Mouse (Mus musculus): ENCODE data around the gene 5530401A14Rik. TPM values are rescaled to one million over a fixed set of nuclear protein-coding genes. Genes with fewer than 3 reads are reported as not detected.

The 5530401A14Rik gene
- polyA plus RNA-seq, 1 experiment from 2014 or later, result not detected

- no peak for ATAC-seq (ENCODE audit: insufficient read depth, low FRiP score)
- H3K9ac ChIP-seq (ENCODE audit: low read length), result no peak overlapping the region
- no peaks in the 10 kb centered on the region for H3K9me3 ChIP-seq (replicated peaks; ENCODE audit: control insufficient read depth, low read length)
- WGBS, result 62% methylated on average over 10 of the region's 10 CpGs
- H3K27me3 ChIP-seq (ENCODE audit: control insufficient read depth, insufficient read depth, low read length), result no peaks in the 10 kb centered on the region; the same call in 1 of the 2 replicates
- no peak overlapping the region for H3K4me2 ChIP-seq (ENCODE audit: low read depth, low read length)
- H3K4me1 ChIP-seq (ENCODE audit: control insufficient read depth, insufficient read depth, low read length), result no peaks in the 10 kb centered on the region
- no peak overlapping the region for H3K4me3 ChIP-seq (replicated peaks; ENCODE audit: low read length)
- no peaks in the 10 kb centered on the region for H3K36me3 ChIP-seq (ENCODE audit: control insufficient read depth, insufficient read depth, low read length)
- H3K27ac ChIP-seq (ENCODE audit: low read length), result no peak overlapping the region
These were observed 5.3 kb downstream of the 5530401A14Rik start for GRCm38 (mm10) chr11:81865661-81866382.

- Histone ChIP-seq H3K36me3 (ENCODE audit: control insufficient read depth, insufficient read depth, low read length) (no peaks in the 10 kb centered on the region), H3K4me2 (ENCODE audit: low read depth, low read length) (no peak overlapping the region), H3K27ac (ENCODE audit: low read length) (no peak overlapping the region), H3K9ac (ENCODE audit: low read length) (no peak overlapping the region), H3K4me3 (replicated peaks; ENCODE audit: low read length) (no peak overlapping the region), H3K9me3 (replicated peaks; ENCODE audit: control insufficient read depth, low read length) (no peaks in the 10 kb centered on the region), H3K4me1 (ENCODE audit: control insufficient read depth, insufficient read depth, low read length) (no peaks in the 10 kb centered on the region), H3K27me3 (ENCODE audit: control insufficient read depth, insufficient read depth, low read length) (no peaks in the 10 kb centered on the region)
- 35% methylated on average over 9 of the region's 9 CpGs for WGBS
- ATAC-seq (ENCODE audit: insufficient read depth, low FRiP score), result no peak
These were observed 11.2 kb downstream of the 5530401A14Rik start for GRCm38 (mm10) chr11:81871506-81872213.

GRCm38 (mm10) chr11:81896511-81896910 is 36.0 kb downstream of the 5530401A14Rik start:
- Histone ChIP-seq H3K36me3 (ENCODE audit: control insufficient read depth, insufficient read depth, low read length) (no peaks in the 10 kb centered on the region), H3K9ac (ENCODE audit: low read length) (no peak overlapping the region), H3K4me2 (ENCODE audit: low read depth, low read length) (no peak overlapping the region), H3K9me3 (replicated peaks; ENCODE audit: control insufficient read depth, low read length) (no peaks in the 10 kb centered on the region), H3K27me3 (ENCODE audit: control insufficient read depth, insufficient read depth, low read length) (no peaks in the 10 kb centered on the region), H3K4me1 (ENCODE audit: control insufficient read depth, insufficient read depth, low read length) (no peaks in the 10 kb centered on the region), H3K4me3 (replicated peaks; ENCODE audit: low read length) (no peak overlapping the region), H3K27ac (ENCODE audit: low read length) (no peak overlapping the region)
- WGBS, result 82% methylated on average over 6 of the region's 6 CpGs
- ATAC-seq (ENCODE audit: insufficient read depth, low FRiP score), result no peak

GRCm38 (mm10) chr11:81897547-81898354 is 37.3 kb downstream of the 5530401A14Rik start:
- Histone ChIP-seq H3K9ac (ENCODE audit: low read length) (no peak overlapping the region), H3K36me3 (ENCODE audit: control insufficient read depth, insufficient read depth, low read length) (no peaks in the 10 kb centered on the region), H3K4me2 (ENCODE audit: low read depth, low read length) (no peak overlapping the region), H3K27ac (ENCODE audit: low read length) (no peak overlapping the region), H3K4me3 (replicated peaks; ENCODE audit: low read length) (no peak overlapping the region), H3K4me1 (ENCODE audit: control insufficient read depth, insufficient read depth, low read length) (no peaks in the 10 kb centered on the region), H3K27me3 (ENCODE audit: control insufficient read depth, insufficient read depth, low read length) (no peaks in the 10 kb centered on the region), H3K9me3 (replicated peaks; ENCODE audit: control insufficient read depth, low read length) (no peaks in the 10 kb centered on the region)
- no peak for ATAC-seq (ENCODE audit: insufficient read depth, low FRiP score)
- WGBS, result 7% methylated on average over 8 of the region's 8 CpGs

- H3K9ac ChIP-seq (ENCODE audit: low read length), result no peak overlapping the region
- no peaks in the 10 kb centered on the region for H3K9me3 ChIP-seq (replicated peaks; ENCODE audit: control insufficient read depth, low read length)
- no peaks in the 10 kb centered on the region for H3K27me3 ChIP-seq (ENCODE audit: control insufficient read depth, insufficient read depth, low read length)
- no peak for ATAC-seq (ENCODE audit: insufficient read depth, low FRiP score)
- no peak overlapping the region for H3K27ac ChIP-seq (ENCODE audit: low read length)
- no peaks in the 10 kb centered on the region for H3K4me1 ChIP-seq (ENCODE audit: control insufficient read depth, insufficient read depth, low read length)
- H3K4me3 ChIP-seq (replicated peaks; ENCODE audit: low read length), result no peak overlapping the region
- no peaks in the 10 kb centered on the region for H3K36me3 ChIP-seq (ENCODE audit: control insufficient read depth, insufficient read depth, low read length)
- no peak overlapping the region for H3K4me2 ChIP-seq (ENCODE audit: low read depth, low read length)
These were observed 41.8 kb downstream of the 5530401A14Rik start for GRCm38 (mm10) chr11:81902318-81902717.

- no peak overlapping the region for H3K9ac ChIP-seq (ENCODE audit: low read length)
- no peak for ATAC-seq (ENCODE audit: insufficient read depth, low FRiP score)
- 73% methylated on average over 1 of the region's 1 CpGs for WGBS
- no peaks in the 10 kb centered on the region for H3K36me3 ChIP-seq (ENCODE audit: control insufficient read depth, insufficient read depth, low read length)
- no peak overlapping the region for H3K27ac ChIP-seq (ENCODE audit: low read length)
- no peaks in the 10 kb centered on the region for H3K27me3 ChIP-seq (ENCODE audit: control insufficient read depth, insufficient read depth, low read length)
- no peaks in the 10 kb centered on the region for H3K9me3 ChIP-seq (replicated peaks; ENCODE audit: control insufficient read depth, low read length)
- no peak overlapping the region for H3K4me3 ChIP-seq (replicated peaks; ENCODE audit: low read length)
- H3K4me2 ChIP-seq (ENCODE audit: low read depth, low read length), result no peak overlapping the region
- no peaks in the 10 kb centered on the region for H3K4me1 ChIP-seq (ENCODE audit: control insufficient read depth, insufficient read depth, low read length)
These were observed 48.3 kb downstream of the 5530401A14Rik start for GRCm38 (mm10) chr11:81908760-81909159.

- no peak for ATAC-seq (ENCODE audit: insufficient read depth, low FRiP score)
- Histone ChIP-seq H3K9ac (ENCODE audit: low read length) (no peak overlapping the region), H3K27ac (ENCODE audit: low read length) (no peak overlapping the region), H3K9me3 (replicated peaks; ENCODE audit: control insufficient read depth, low read length) (no peaks in the 10 kb centered on the region), H3K27me3 (ENCODE audit: control insufficient read depth, insufficient read depth, low read length) (no peaks in the 10 kb centered on the region), H3K4me3 (replicated peaks; ENCODE audit: low read length) (no peak overlapping the region), H3K4me1 (ENCODE audit: control insufficient read depth, insufficient read depth, low read length) (no peaks in the 10 kb centered on the region), H3K4me2 (ENCODE audit: low read depth, low read length) (no peak overlapping the region), H3K36me3 (ENCODE audit: control insufficient read depth, insufficient read depth, low read length) (no peaks in the 10 kb centered on the region)
- WGBS, result 65% methylated on average over 5 of the region's 5 CpGs
These were observed 49.0 kb downstream of the 5530401A14Rik start for GRCm38 (mm10) chr11:81909397-81909894.

GRCm38 (mm10) chr11:81913071-81913470 is 52.6 kb downstream of the 5530401A14Rik start:
- Histone ChIP-seq H3K4me1 (ENCODE audit: control insufficient read depth, insufficient read depth, low read length) (no peaks in the 10 kb centered on the region), H3K4me2 (ENCODE audit: low read depth, low read length) (no peak overlapping the region), H3K9me3 (replicated peaks; ENCODE audit: control insufficient read depth, low read length) (no peaks in the 10 kb centered on the region), H3K27me3 (ENCODE audit: control insufficient read depth, insufficient read depth, low read length) (no peaks in the 10 kb centered on the region), H3K4me3 (replicated peaks; ENCODE audit: low read length) (no peak overlapping the region), H3K9ac (ENCODE audit: low read length) (no peak overlapping the region), H3K27ac (ENCODE audit: low read length) (no peak overlapping the region), H3K36me3 (ENCODE audit: control insufficient read depth, insufficient read depth, low read length) (no peaks in the 10 kb centered on the region)
- WGBS, result 68% methylated on average over 4 of the region's 4 CpGs
- no peak for ATAC-seq (ENCODE audit: insufficient read depth, low FRiP score)

- Histone ChIP-seq H3K4me1 (ENCODE audit: control insufficient read depth, insufficient read depth, low read length) (no peaks in the 10 kb centered on the region), H3K36me3 (ENCODE audit: control insufficient read depth, insufficient read depth, low read length) (no peaks in the 10 kb centered on the region), H3K4me2 (ENCODE audit: low read depth, low read length) (no peak overlapping the region), H3K27ac (ENCODE audit: low read length) (no peak overlapping the region), H3K9ac (ENCODE audit: low read length) (no peak overlapping the region), H3K27me3 (ENCODE audit: control insufficient read depth, insufficient read depth, low read length) (no peaks in the 10 kb centered on the region), H3K4me3 (replicated peaks; ENCODE audit: low read length) (no peak overlapping the region), H3K9me3 (replicated peaks; ENCODE audit: control insufficient read depth, low read length) (no peaks in the 10 kb centered on the region)
- 37% methylated on average over 6 of the region's 6 CpGs for WGBS
- ATAC-seq (ENCODE audit: insufficient read depth, low FRiP score), result no peak
These were observed 55.0 kb downstream of the 5530401A14Rik start for GRCm38 (mm10) chr11:81915501-81915900.
